Mouse (Mus musculus) CH12.LX (cell line): Measurements from ENCODE around the gene Wnt5a. TPM values are rescaled to one million over a fixed set of nuclear protein-coding genes. Genes with fewer than 3 reads are reported as not detected.

Experiments
- DNase-seq: peaks from one replicate; pipeline ENCODE4 v3.0.0-alpha.2; 2013; ENCODE audit errors: extremely low read depth
- H3K27ac ChIP-seq: 2 replicates; pipeline ENCODE4 v1.5.1; 2012; ENCODE audit warnings: low read depth, mild to moderate bottlenecking, control low read depth, moderate library complexity; ENCODE audit not compliant: insufficient read depth
- H3K27me3 ChIP-seq: replicated peaks from 2 replicates; pipeline ENCODE3; 2012; ENCODE audit warnings: inconsistent platforms
- H3K36me3 ChIP-seq, 2 experiments: replicated peaks in 1 of 2; 2 replicates each; pipeline versions ENCODE3 to v1.6.1; 2012; ENCODE audit warnings: inconsistent platforms in 1 of 2, low read length in 1 of 2, mild to moderate bottlenecking in 1 of 2, mixed read lengths in 1 of 2, moderate library complexity in 1 of 2; ENCODE audit not compliant: control insufficient read depth in 1 of 2, insufficient read depth in 1 of 2
- H3K4me1 ChIP-seq, 2 experiments: 2 replicates each; pipeline ENCODE4 v1.6.1; 2012; ENCODE audit warnings: inconsistent platforms in 1 of 2, moderate library complexity in 1 of 2; ENCODE audit not compliant: insufficient read depth in 2 of 2, control insufficient read depth in 1 of 2
- H3K4me2 ChIP-seq: 2 replicates; pipeline ENCODE4 v1.6.1; 2012; ENCODE audit warnings: low read depth, mild to moderate bottlenecking, control low read depth; ENCODE audit not compliant: poor library complexity, insufficient read depth, severe bottlenecking
- H3K4me3 ChIP-seq, 3 experiments: fragments of 150-350 bp in 1 of 3; sonication (generic) in 1 of 3; replicated peaks in 1 of 3; 2 replicates each; pipeline versions ENCODE3 to v1.5.1; 2011 to 2012; ENCODE audit warnings: low read depth in 2 of 3, low read length in 2 of 3, mild to moderate bottlenecking in 2 of 3, moderate library complexity in 2 of 3, control low read depth in 1 of 3, improper control_type of control experiment in 1 of 3, inconsistent platforms in 1 of 3, mixed read lengths in 1 of 3; ENCODE audit not compliant: poor library complexity in 1 of 3
- H3K79me2 ChIP-seq: replicated peaks from 2 replicates; pipeline ENCODE4 v1.6.1; 2012; ENCODE audit warnings: mild to moderate bottlenecking, moderate library complexity; ENCODE audit not compliant: control insufficient read depth, poor library complexity, insufficient read depth, severe bottlenecking; ENCODE audit errors: extremely low read depth
- H3K9ac ChIP-seq: 2 replicates; pipeline ENCODE4 v1.6.1; 2012; ENCODE audit warnings: low read depth, mild to moderate bottlenecking, control low read depth, moderate library complexity; ENCODE audit not compliant: insufficient read depth
- H3K9me3 ChIP-seq: replicated peaks from 2 replicates; pipeline ENCODE3; 2012; ENCODE audit warnings: low read length, inconsistent platforms, mixed read lengths
- CHD1 ChIP-seq: IDR thresholded peaks from 2 replicates; pipeline ENCODE4 v1.6.1; 2012; ENCODE audit warnings: low read depth, low read length, improper control_type of control experiment, inconsistent platforms
- CHD2 ChIP-seq: IDR thresholded peaks from 2 replicates; pipeline ENCODE4 v1.6.1; 2011; ENCODE audit warnings: low read length, improper control_type of control experiment
- CTCF ChIP-seq, 2 experiments: IDR thresholded peaks in 1 of 2; conservative IDR thresholded peaks in 1 of 2; 2 replicates each; pipeline ENCODE4 v1.5.1; 2011 to 2012; ENCODE audit warnings: low read depth in 2 of 2, low read length in 2 of 2, improper control_type of control experiment in 1 of 2, inconsistent platforms in 1 of 2, mild to moderate bottlenecking in 1 of 2, moderate library complexity in 1 of 2
- EP300 ChIP-seq: IDR thresholded peaks from 2 replicates; pipeline ENCODE4 v1.6.1; 2011; ENCODE audit warnings: low read length, improper control_type of control experiment
- HCFC1 ChIP-seq: IDR thresholded peaks from 2 replicates; pipeline ENCODE4 v1.6.1; 2012; ENCODE audit warnings: low read depth, mild to moderate bottlenecking, inconsistent platforms, low read length, improper control_type of control experiment
- IRF4 ChIP-seq: IDR thresholded peaks from 2 replicates; pipeline ENCODE4 v1.6.1; 2014; ENCODE audit warnings: low read depth, mild to moderate bottlenecking, inconsistent platforms, low read length, improper control_type of control experiment
- JUND ChIP-seq: conservative IDR thresholded peaks from 2 replicates; pipeline ENCODE4 v1.6.1; 2011; ENCODE audit warnings: low read depth, low read length, improper control_type of control experiment
- MAFK ChIP-seq: IDR thresholded peaks from 2 replicates; pipeline ENCODE4 v1.6.1; 2011; ENCODE audit warnings: low read length, improper control_type of control experiment; ENCODE audit not compliant: insufficient replicate concordance
- MXI1 ChIP-seq: IDR thresholded peaks from 2 replicates; pipeline ENCODE4 v1.6.1; 2011; ENCODE audit warnings: mild to moderate bottlenecking, low read depth, low read length, improper control_type of control experiment
- NELFE ChIP-seq: IDR thresholded peaks from 2 replicates; pipeline ENCODE4 v1.6.1; 2011; ENCODE audit warnings: low read depth, low read length, improper control_type of control experiment
- NRF1 ChIP-seq: IDR thresholded peaks from 2 replicates; pipeline ENCODE4 v1.6.1; 2014; ENCODE audit warnings: low read depth, mild to moderate bottlenecking, inconsistent platforms, low read length, improper control_type of control experiment, moderate library complexity
- PAX5 ChIP-seq: IDR thresholded peaks from 2 replicates; pipeline ENCODE4 v1.6.1; 2012; ENCODE audit warnings: low read length, inconsistent platforms, mixed read lengths
- POLR2A ChIP-seq: IDR thresholded peaks from 2 replicates; pipeline ENCODE4 v1.6.1; 2011; ENCODE audit warnings: low read depth, mild to moderate bottlenecking, improper control_type of control experiment, low read length
- POLR2AphosphoS2 ChIP-seq: IDR thresholded peaks from 2 replicates; pipeline ENCODE4 v1.6.1; 2011; ENCODE audit warnings: low read depth, low read length, improper control_type of control experiment
- RAD21 ChIP-seq: IDR thresholded peaks from 2 replicates; pipeline ENCODE4 v1.6.1; 2011; ENCODE audit warnings: low read depth, mild to moderate bottlenecking, low read length, improper control_type of control experiment, moderate library complexity
- SMC3 ChIP-seq: IDR thresholded peaks from 2 replicates; pipeline ENCODE4 v1.6.1; 2011; ENCODE audit warnings: low read depth, low read length, improper control_type of control experiment
- TCF12 ChIP-seq: IDR thresholded peaks from 2 replicates; pipeline ENCODE4 v1.6.1; 2014; ENCODE audit warnings: low read depth, mild to moderate bottlenecking, inconsistent platforms, low read length, improper control_type of control experiment
- UBTF ChIP-seq: IDR thresholded peaks from 2 replicates; pipeline ENCODE4 v1.6.1; 2012; ENCODE audit warnings: low read depth, mild to moderate bottlenecking, inconsistent platforms, low read length, improper control_type of control experiment, moderate library complexity
- USF1 ChIP-seq: IDR thresholded peaks from 2 replicates; pipeline ENCODE4 v1.6.1; 2014; ENCODE audit warnings: low read depth, mild to moderate bottlenecking, inconsistent platforms, low read length, improper control_type of control experiment
- ZC3H11A ChIP-seq: IDR thresholded peaks from 2 replicates; pipeline ENCODE4 v1.6.1; 2012; ENCODE audit warnings: low read depth, mild to moderate bottlenecking, inconsistent platforms, low read length, improper control_type of control experiment
- ZKSCAN1 ChIP-seq: IDR thresholded peaks from 2 replicates; pipeline ENCODE4 v1.6.1; 2012; ENCODE audit warnings: low read depth, inconsistent platforms, low read length, improper control_type of control experiment, borderline replicate concordance
- ZMIZ1 ChIP-seq: IDR thresholded peaks from 2 replicates; pipeline ENCODE4 v1.6.1; 2012; ENCODE audit warnings: low read depth, mild to moderate bottlenecking, inconsistent platforms, low read length, improper control_type of control experiment
- dilution Hi-C: fragments of 300-500 bp; cut with MboI; formaldehyde crosslinking; loops from 2 replicates; pipeline ENCODE4 v1.14.3; 2020; ENCODE audit warnings: low sequenced_read_pairs; ENCODE audit not compliant: extremely low pct_unique_long_range_greater_than_20kb, extremely low pct_ligation_motif_present
- in situ Hi-C: fragments of 300-500 bp; cut with MboI; formaldehyde crosslinking; loops from 3 replicates; pipeline ENCODE4 v1.14.3; 2019; ENCODE audit warnings: low sequenced_read_pairs, low pct_ligation_motif_present, low pct_unique_long_range_greater_than_20kb, mixed read lengths
- polyA plus RNA-seq: library from polyadenylated mRNA; unstranded; fragments of >175 nt; gene quantifications from 2 replicates; pipeline ENCODE4 v1.2.1, GENCODE M21; 2012; ENCODE audit warnings: low read depth; ENCODE audit not compliant: insufficient read length
- total RNA-seq, 2 experiments: library from RNA; depleted of rRNA; stranded (reverse); fragments of 300-350 nt in 1 of 2; fragments of >200 nt in 1 of 2; gene quantifications; 2 replicates each; pipeline ENCODE4 v1.2.3; 2012 to 2014

The Wnt5a gene
- total and polyA plus RNA-seq, 3 experiments, result not detected

- no peaks in the 10 kb centered on the region for H3K36me3 ChIP-seq
- H3K9ac ChIP-seq, result no peak overlapping the region
- TF ChIP-seq MAFK, result no peak
- H3K27ac ChIP-seq, result no peak overlapping the region
- in situ Hi-C loops, result no loop called here
- H3K4me2 ChIP-seq, result no peak overlapping the region
- H3K79me2 ChIP-seq, result no peaks in the 10 kb centered on the region
- DNase-seq, result no peak
- H3K4me1 ChIP-seq, result no peaks in the 10 kb centered on the region
- no peaks in the 10 kb centered on the region for H3K27me3 ChIP-seq
- dilution Hi-C loops, result no loop called here
- peaks cover 74% of the 10 kb centered on the region for H3K9me3 ChIP-seq
- H3K4me3 ChIP-seq, result no peak overlapping the region
These were observed 23.7 kb upstream of the Wnt5a start for GRCm38 (mm10) chr14:28480866-28481265.

DNA sequence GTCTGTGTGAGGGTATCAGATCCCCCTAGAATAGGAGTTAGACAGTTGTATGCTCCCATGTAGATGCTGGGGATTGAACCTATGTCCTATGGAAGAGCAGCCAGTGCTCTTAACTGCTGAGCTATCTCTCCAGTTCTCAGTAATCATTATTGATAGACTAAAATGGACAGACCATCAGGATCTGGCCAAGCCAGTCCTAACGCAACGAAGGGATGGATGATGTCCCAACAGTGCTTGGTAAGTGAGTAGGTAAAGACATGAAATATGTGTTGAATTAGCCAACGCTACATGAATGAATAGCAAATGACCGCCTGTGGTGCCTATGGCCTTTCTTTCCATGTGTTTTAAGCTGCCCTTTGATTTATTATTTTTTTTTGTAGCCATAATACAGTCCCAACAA lies 10.7 kb upstream of the Wnt5a start:
- in situ Hi-C loops, result no loop called here
- no peak overlapping the region for H3K4me2 ChIP-seq
- no peak overlapping the region for H3K9ac ChIP-seq
- no peak overlapping the region for H3K4me3 ChIP-seq
- no peaks in the 10 kb centered on the region for H3K4me1 ChIP-seq
- H3K9me3 ChIP-seq, result peaks cover 56% of the 10 kb centered on the region
- no peak for DNase-seq
- no peak overlapping the region for H3K27ac ChIP-seq
- dilution Hi-C loops, result no loop called here
- no peaks in the 10 kb centered on the region for H3K27me3 ChIP-seq
- TF ChIP-seq CTCF (conservative IDR thresholded peaks at IDR 0.05 in 1 of 2, IDR thresholded peaks at IDR 0.05 in 1 of 2; ENCODE audit: low read depth in 2 of 2, low read length in 2 of 2) (no peak), EP300 (no peak), USF1 (no peak), TCF12 (no peak), ZC3H11A (no peak), UBTF (no peak), POLR2AphosphoS2 (no peak), CHD2 (no peak)
- H3K36me3 ChIP-seq, result no peaks in the 10 kb centered on the region
- H3K79me2 ChIP-seq, result no peaks in the 10 kb centered on the region

DNA sequence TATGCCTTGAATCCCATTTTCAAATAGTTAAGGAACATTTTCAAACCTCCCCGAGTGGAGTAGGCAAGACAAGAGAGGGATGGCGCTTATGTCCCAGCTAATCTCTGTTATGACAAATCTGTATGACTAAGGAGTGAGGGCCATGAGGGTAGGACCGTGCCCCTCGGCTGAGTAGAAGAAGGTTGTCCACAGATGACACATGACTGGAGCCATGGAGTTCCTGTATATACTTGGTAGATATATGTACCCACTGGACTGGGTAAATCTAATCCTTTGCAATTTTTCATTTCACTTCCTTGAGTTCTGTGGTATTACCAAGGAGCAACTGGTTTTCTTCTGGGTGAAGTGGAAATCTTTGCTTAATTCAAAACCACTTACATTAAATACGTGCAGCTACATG lies 10.3 kb upstream of the Wnt5a start:
- dilution Hi-C loops (no loop called here), in situ Hi-C loops (no loop called here)
- Histone ChIP-seq H3K9ac (no peak overlapping the region), H3K4me3 (no peak overlapping the region), H3K27me3 (no peaks in the 10 kb centered on the region), H3K4me2 (no peak overlapping the region), H3K79me2 (no peaks in the 10 kb centered on the region), H3K36me3 (no peaks in the 10 kb centered on the region), H3K4me1 (no peaks in the 10 kb centered on the region), H3K9me3 (peaks cover 56% of the 10 kb centered on the region), H3K27ac (no peak overlapping the region)
- no peak for TF ChIP-seq HCFC1
- TF ChIP-seq JUND, result no peak
- no peak for TF ChIP-seq SMC3
- no peak for TF ChIP-seq POLR2A
- TF ChIP-seq PAX5, result no peak
- no peak for TF ChIP-seq ZKSCAN1
- TF ChIP-seq NELFE, result no peak
- no peak for TF ChIP-seq IRF4
- TF ChIP-seq MXI1, result no peak
- no peak for TF ChIP-seq NRF1
- TF ChIP-seq ZMIZ1, result no peak
- TF ChIP-seq CHD1, result no peak
- TF ChIP-seq RAD21, result no peak
- no peak for TF ChIP-seq UBTF
- DNase-seq, result no peak
